12 mouse cellular contexts compared by ENCODE assay signal in the genomic region with DNA sequence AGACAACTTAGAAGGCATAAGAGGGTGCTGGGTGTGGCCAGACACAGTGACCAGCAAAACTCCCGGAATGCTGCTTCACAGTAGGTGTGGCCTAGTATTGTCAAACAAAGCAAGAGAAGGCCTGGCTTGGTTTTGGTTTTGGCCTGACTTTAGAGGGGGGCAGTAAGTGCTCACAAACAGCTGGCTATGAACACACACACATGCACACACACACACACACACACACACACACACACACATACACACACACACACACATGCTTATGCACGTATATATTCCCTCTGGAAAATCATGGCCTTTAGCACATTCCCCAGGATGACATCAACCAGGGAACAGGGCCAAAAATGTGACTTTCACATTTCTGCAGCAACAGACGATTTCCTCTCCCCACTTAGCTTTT.
DNase-seq lines count a peak whose midpoint lies in the region; ATAC-seq lines count a peak whose summit lies in the region.
"Had no signal": no experiment of that assay in that cellular context is flagged by ENCODE, and none has a peak within 500 bp of the region (broad histone marks: within the 10 kb centered on the region; RNA-seq: fewer than 3 reads in every experiment).

No protein-coding gene starts in this region.

- no peak overlapping the region for H3K9ac ChIP-seq in heart, embryonic 15.5 days

- H3K36me3 ChIP-seq in heart, embryonic 15.5 days: no peaks in the 10 kb centered on the region

- DNase-seq in adrenal gland, adult 2 months: peak; percentile 7
- no peak for DNase-seq in adrenal gland, postnatal 4 days (ENCODE audit: low spot score in 2 of 2)
- DNase-seq in kidney, postnatal 10 days: peak; percentile 35
- no peak for DNase-seq in kidney, adult 9 months
- peak; percentile 52 to 61 for DNase-seq in lung, postnatal 4 days
- no peak for DNase-seq in cerebellum, adult 11-12 months
- DNase-seq: cerebellum, adult 11 months had no signal

- no peaks in the 10 kb centered on the region for H3K4me1 ChIP-seq in heart, embryonic 15.5 days (replicated peaks)

- 0 out of 2 replicates have a peak, but pooled peaks have one; percentile 22 for ATAC-seq in heart, embryonic 15.5 days (replicated peaks; ENCODE audit: insufficient number of reproducible peaks, insufficient read depth, low FRiP score, low read depth)
- ATAC-seq in frontal cortex, adult (ENCODE audit: low TSS enrichment): no peak
- ATAC-seq: midbrain, embryonic 16.5 days had no signal

- no peak overlapping the region for H3K4me2 ChIP-seq in heart, embryonic 15.5 days
- H3K4me2 ChIP-seq: liver, embryonic 11.5 days had no signal

- no peak overlapping the region for H3K4me3 ChIP-seq in heart, embryonic 15.5 days
- H3K4me3 ChIP-seq: heart, adult 2 months had no signal

- H3K27ac ChIP-seq in heart, embryonic 15.5 days: no peak overlapping the region
- H3K27ac ChIP-seq: heart, adult 2 months had no signal

- no peaks in the 10 kb centered on the region for H3K27me3 ChIP-seq in heart, embryonic 15.5 days

- 25% methylated on average over 3 of the region's 3 CpGs for WGBS in heart, embryonic 15.5 days

- no peaks in the 10 kb centered on the region for H3K9me3 ChIP-seq in heart, embryonic 15.5 days (replicated peaks)

Comparison
In these comparisons a context has a peak if more than half of its experiments do, and no peak if none do; other contexts are left out.
1. DNase-seq: peak in adrenal gland, adult 2 months (single experiment), kidney, postnatal 10 days (single experiment) and lung, postnatal 4 days (2 of 2); none in adrenal gland, postnatal 4 days (0 of 2), kidney, adult 9 months (single experiment) and cerebellum, adult 11-12 months (single experiment).